Mouse (Mus musculus): ENCODE data around the gene Sdk2.

GRCm38 (mm10) chr11:113771187-113771586 lies 295.7 kb downstream of the Sdk2 start:
- TF ChIP-seq TCF12 (IDR thresholded peaks at IDR 0.05; ENCODE audit: low read depth, low read length) (no peak), ZC3H11A (IDR thresholded peaks at IDR 0.05; ENCODE audit: low read depth, low read length) (no peak), POLR2A (IDR thresholded peaks at IDR 0.05; ENCODE audit: control insufficient read depth in 1 of 2, insufficient read depth in 1 of 2, low read depth in 1 of 2, low read length in 2 of 2, poor library complexity in 1 of 2) (no peak), E2F4 (IDR thresholded peaks at IDR 0.05; ENCODE audit: borderline replicate concordance, low read depth, low read length) (no peak), ZNF384 (IDR thresholded peaks at IDR 0.05; ENCODE audit: low read depth, low read length) (no peak)
